Mouse (Mus musculus): ENCODE measurements around the gene Snapc1.

The Snapc1 gene

DNA sequence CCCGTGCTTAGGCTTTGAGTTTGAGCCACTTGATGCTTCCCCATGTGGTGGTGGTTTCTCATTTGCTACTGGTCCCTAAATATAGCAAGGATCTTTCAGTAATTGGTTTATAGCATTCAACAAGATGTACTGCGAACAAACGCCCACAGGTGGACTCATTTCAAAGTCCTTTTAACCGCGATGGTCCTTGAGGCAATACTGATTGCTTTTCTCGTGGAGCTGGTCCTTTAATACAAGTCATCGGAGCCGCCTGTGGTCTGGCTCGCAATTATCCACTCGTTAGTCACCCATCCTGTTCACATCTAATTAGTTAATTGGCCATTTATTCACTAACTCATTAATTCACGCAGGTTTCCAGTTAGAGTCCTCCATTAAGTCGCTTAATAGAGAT is 32.6 kb downstream of the Snapc1 start:
- DNase-seq (ENCODE audit: low spot score), result no peak

DNA sequence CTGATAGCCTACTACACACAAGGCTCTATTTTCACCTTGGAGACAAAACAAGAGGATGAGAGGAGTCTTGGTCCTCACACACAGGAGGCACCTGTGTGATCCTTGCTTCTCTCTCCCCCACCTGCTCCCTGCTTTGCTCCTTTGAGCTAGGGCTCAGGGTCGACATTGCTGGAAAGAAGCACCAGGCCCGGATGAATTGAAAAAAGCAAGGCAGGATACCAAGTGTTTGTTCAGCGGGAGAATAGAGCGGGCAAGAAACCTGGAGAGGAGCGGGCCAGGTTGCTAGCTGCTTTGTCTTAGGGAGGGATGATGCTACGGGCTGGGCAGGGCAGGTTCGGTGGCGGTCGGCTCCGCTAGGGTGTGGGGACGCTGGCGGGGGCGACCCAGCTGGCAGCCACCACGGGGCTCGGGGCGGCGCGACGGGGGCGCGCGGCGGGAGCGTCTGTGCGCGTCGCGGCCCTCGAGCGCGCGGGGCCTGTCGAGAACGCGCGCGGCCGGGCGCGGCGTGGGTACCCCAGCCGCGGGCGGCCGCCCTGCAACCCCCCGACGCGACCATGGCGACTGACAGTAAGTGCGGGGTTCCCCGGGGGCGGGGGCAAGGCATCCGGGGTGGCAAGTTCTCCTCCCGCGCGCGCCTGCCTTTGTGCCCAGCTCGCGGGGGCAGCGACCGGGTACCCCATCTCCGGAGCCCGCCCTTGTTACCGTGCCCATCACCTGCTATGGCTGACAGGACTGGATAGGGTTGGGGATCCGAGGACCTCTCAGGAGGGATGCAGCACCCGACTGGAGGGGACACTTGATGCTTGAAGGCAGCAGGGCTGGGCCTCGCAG is 33.2 kb downstream of the Snapc1 start, which contains the start of gene Syt16:
TSS of gene Syt16 (plus strand) at position 365 of the 831 bp plus-strand sequence.
- DNase-seq (ENCODE audit: low spot score), result no peak

DNA sequence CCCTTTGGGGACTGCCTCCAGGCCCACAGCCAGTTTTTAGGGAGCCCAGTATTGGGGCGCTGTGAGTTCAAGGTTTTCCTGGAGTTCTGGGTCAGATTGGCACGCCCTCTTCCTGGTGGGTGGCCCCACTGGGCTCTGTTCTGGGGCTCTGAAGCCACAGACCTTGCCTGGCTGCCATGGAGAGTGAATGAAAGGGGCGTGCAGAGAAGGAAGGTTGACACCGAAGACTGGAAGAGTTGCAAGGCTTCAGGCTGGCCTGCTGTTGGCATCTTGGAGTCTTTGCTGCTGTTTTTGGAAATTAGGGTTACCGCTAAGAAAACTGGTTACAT is 33.8 kb downstream of the Snapc1 start:
- no peak for DNase-seq (ENCODE audit: low spot score)

DNA sequence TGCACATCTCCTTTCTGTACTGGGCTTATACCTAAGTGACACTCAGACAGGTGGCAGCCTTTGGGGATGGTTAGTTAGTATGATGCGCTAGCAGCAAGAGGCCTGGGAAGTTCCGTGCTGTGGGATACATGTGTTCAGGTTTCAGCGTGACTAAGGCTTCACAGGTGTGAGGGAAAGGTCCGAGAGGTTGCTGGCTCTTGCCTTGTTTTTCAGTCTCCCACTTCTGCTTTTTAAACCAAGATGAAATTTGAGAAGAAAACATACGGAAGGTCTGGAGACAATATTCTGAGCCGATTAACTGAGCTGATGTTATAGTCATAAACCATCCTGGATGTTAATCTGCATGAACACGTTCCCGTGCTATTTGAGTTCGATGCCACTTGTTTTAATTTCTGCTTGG is 38.2 kb downstream of the Snapc1 start:
- DNase-seq (ENCODE audit: low spot score), result no peak

DNA sequence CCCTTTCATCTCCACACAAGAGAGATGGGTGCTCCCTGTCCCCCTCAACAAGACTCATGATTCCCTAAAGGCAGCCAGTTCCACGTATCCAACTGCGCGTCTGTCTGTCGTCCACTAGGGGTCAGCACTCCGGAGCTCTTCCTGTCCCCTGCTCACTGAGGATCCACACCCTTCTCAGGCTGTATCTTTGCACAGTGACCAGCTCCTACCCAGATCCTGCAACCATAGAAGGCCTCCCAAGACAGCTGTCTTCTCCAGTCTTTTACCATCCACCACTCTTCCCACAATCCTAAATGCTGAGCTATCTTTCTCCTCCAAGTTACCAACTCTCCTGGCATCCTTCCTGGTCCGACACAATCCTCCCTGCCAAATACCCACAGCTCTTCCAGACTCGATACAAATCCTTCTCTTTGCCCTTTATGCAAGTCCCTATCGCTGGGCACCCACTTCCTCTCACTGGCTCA is 45.2 kb downstream of the Snapc1 start:
- DNase-seq (ENCODE audit: low spot score), result no peak

DNA sequence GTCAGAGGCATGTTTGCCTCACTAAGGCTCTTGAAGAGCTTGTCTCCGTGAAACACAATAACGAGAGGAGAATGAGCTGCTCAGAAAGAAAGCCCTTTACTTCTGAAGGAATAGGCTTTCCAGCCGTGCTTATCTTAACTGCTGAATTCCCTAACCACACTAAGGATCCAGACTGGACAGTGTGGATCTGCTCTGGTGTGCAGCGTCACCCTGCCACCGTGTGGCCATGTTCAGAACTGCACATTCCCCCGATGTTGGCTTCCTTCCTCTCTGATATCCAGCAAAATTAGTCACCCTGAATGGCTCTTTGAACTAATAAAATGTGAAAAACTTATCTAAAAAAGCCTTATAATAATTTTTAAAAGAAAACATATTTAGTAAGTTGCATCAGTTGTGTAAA is 49.5 kb downstream of the Snapc1 start:
- peak; percentile 68 for DNase-seq (ENCODE audit: low spot score)

DNA sequence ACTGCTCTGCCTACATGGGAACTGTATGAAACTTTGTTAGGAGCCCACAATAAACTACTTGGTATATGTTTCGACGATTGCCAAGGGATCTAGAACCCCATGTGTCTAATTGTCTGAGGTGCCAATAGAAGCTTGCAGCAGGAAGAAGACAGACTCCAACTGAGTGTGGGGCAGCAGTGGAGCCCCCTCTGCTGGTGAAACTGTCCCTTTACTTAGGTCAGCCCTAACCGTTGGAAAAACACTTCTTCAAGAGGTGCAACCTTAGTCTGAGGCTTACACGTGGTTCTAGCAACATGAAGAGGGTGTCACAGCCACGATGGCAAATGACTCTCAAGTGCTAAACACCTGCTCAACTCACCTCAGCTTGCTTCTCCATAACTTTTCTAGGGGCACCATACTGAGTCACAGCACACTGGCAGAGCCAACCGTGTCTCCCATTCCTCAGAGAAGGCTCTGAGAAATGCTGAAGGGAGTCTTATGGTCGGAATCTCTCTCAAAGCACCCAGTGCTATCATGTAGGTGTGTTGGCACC is 50.5 kb downstream of the Snapc1 start:
- DNase-seq (ENCODE audit: low spot score), result no peak

DNA sequence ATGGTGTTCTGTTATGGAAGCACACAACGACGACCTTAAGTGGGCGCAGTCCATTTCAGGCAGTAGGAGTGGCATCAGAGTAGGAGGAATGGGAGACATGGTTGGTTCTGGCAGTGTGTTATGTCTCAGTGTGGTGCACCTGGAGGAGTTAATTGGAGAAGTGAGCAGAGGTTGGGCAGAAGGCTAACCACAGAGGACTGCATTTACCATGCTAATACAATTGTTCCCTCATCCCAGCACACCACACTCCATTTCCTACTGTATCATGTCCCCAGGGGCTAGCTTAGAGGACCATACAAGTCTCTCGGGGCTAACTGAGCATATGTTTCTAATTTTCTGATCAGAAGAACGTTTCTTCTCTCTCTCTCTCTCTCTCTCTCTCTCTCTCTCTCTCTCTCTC is 51.2 kb downstream of the Snapc1 start:
- DNase-seq (ENCODE audit: low spot score), result no peak

DNA sequence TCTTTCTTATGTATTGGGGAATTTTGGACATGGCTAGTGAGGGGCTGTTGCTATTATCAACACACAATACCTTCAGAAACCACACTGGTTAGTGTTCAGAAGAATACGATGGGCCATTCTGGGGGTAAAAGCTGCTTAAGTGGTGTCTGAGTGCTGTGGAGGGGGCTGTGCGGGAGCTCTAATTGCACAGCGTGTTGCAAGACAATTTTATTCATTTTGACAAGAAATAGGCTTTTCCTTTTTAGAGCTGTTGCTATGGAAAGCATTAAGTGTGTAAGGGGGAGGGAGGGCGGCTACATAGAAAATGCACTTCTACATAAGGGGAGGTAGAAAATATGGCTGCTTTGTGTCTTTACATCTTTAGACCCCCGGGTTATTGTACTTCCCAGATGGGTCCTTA is 59.0 kb downstream of the Snapc1 start:
- no peak for DNase-seq (ENCODE audit: low spot score)

DNA sequence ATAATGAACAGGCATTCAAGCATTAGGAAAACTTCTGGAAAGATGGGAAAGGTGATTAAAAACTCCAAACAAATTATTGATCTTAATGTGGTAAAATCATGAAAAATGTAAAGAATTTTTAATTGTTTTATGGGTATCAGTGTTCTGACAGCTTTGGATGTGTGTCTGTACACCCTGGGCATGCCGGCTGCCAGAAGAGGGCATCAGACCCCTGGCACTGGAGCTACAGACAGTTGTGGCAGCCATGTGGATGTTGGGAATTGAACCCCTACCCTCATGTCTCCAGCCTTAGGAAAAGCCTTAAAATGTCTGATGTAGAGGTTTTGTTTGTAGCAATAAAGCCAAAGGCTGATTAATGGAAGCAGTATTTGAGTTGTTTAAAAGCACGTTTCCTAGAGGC is 60.6 kb downstream of the Snapc1 start:
- no peak for DNase-seq (ENCODE audit: low spot score)
